Mouse (Mus musculus): ENCODE measurements around the gene Sh3glb1. TPM values are rescaled to one million over a fixed set of nuclear protein-coding genes. Genes with fewer than 3 reads are reported as not detected.

The Sh3glb1 gene
- polyA plus RNA-seq, 1 experiment = 253 TPM

DNA sequence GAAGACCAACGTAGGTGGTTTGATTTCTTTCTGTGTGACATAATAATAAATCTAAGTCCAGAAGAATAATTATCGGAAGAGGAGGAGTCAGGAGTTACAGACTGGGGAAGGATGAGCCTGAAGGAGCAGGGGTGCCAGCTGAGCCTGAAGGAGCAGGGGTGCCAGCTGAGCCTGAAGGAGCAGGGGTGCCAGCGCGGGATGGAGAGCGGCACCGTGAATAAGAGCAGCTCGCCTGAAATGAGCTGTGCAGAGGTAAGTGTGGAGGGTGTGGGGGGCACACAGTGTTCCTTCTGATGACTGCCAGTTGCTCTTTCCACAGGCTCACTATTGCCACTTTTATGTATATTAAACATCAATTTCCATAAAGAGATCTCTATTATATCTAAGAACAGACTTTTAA, 5.1 kb downstream of the Sh3glb1 start:
- Histone ChIP-seq H3K27ac (ENCODE audit: insufficient read depth, low read length) (no peak overlapping the region), H3K4me1 (ENCODE audit: control insufficient read depth, insufficient read depth, low read length) (peaks cover 4% of the 10 kb centered on the region), H3K4me3 (ENCODE audit: insufficient read depth, low read length) (no peak overlapping the region)
- TF ChIP-seq CTCF (IDR thresholded peaks at IDR 0.05; ENCODE audit: borderline replicate concordance, insufficient read depth, low read length) = no peak
- TF ChIP-seq POLR2A (IDR thresholded peaks at IDR 0.05; ENCODE audit: low read depth, low read length) = no peak

GRCm38 (mm10) chr3:144714606-144715005, 5.5 kb downstream of the Sh3glb1 start:
- no peak for TF ChIP-seq POLR2A (IDR thresholded peaks at IDR 0.05; ENCODE audit: low read depth, low read length)
- TF ChIP-seq CTCF (IDR thresholded peaks at IDR 0.05; ENCODE audit: borderline replicate concordance, insufficient read depth, low read length) = no peak
- Histone ChIP-seq H3K4me3 (ENCODE audit: insufficient read depth, low read length) (no peak overlapping the region), H3K4me1 (ENCODE audit: control insufficient read depth, insufficient read depth, low read length) (peaks cover 4% of the 10 kb centered on the region), H3K27ac (ENCODE audit: insufficient read depth, low read length) (no peak overlapping the region)

GRCm38 (mm10) chr3:144714126-144714525, 6.0 kb downstream of the Sh3glb1 start:
- Histone ChIP-seq H3K4me1 (ENCODE audit: control insufficient read depth, insufficient read depth, low read length) (peaks cover 4% of the 10 kb centered on the region), H3K4me3 (ENCODE audit: insufficient read depth, low read length) (no peak overlapping the region), H3K27ac (ENCODE audit: insufficient read depth, low read length) (no peak overlapping the region)
- TF ChIP-seq CTCF (IDR thresholded peaks at IDR 0.05; ENCODE audit: borderline replicate concordance, insufficient read depth, low read length) = no peak
- no peak for TF ChIP-seq POLR2A (IDR thresholded peaks at IDR 0.05; ENCODE audit: low read depth, low read length)

DNA sequence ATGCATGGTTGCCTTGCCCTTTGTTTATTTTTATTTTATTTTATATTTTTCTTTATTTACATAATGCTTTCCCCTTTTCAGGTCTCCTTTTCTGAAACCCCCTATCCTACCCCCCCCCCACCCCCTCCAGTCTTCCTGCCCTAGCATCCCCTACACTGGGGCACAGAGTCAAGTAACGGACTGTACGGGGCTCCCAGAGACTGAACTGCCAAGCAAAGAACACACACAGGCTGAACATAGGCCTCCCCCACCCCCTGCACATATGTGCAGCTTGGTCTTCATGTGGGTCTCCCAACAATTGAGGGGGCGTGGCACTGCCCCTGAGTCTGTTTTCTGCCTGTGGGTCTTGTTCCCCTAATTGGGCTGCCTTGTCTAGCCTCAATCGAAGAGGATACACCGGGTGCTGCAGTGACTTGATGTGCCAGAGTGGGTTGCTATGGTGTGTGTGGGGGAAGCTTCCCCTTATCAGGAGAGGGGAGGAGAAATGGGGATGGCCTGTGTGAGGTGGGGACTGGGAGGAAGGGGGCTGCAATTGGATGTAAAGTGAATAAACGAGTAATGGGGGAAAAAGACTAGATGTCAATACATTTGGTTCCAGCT, 8.4 kb downstream of the Sh3glb1 start:
- no peak overlapping the region for H3K27ac ChIP-seq (ENCODE audit: insufficient read depth, low read length)
- TF ChIP-seq POLR2A (IDR thresholded peaks at IDR 0.05; ENCODE audit: low read depth, low read length) = no peak
- TF ChIP-seq CTCF (IDR thresholded peaks at IDR 0.05; ENCODE audit: borderline replicate concordance, insufficient read depth, low read length) = no peak
- H3K4me3 ChIP-seq (ENCODE audit: insufficient read depth, low read length) = no peak overlapping the region
- peaks cover 7% of the 10 kb centered on the region for H3K4me1 ChIP-seq (ENCODE audit: control insufficient read depth, insufficient read depth, low read length)

GRCm38 (mm10) chr3:144708612-144709011, 11.5 kb downstream of the Sh3glb1 start:
- no peak overlapping the region for H3K4me3 ChIP-seq (ENCODE audit: insufficient read depth, low read length)
- TF ChIP-seq POLR2A (IDR thresholded peaks at IDR 0.05; ENCODE audit: low read depth, low read length) = no peak
- no peak for TF ChIP-seq CTCF (IDR thresholded peaks at IDR 0.05; ENCODE audit: borderline replicate concordance, insufficient read depth, low read length)

GRCm38 (mm10) chr3:144703959-144704358, 16.2 kb downstream of the Sh3glb1 start:
- Histone ChIP-seq H3K4me1 (ENCODE audit: control insufficient read depth, insufficient read depth, low read length) (peaks cover 3% of the 10 kb centered on the region; the same call in 1 of the 2 replicates), H3K27ac (ENCODE audit: insufficient read depth, low read length) (no peak overlapping the region), H3K4me3 (ENCODE audit: insufficient read depth, low read length) (no peak overlapping the region)
- TF ChIP-seq POLR2A (IDR thresholded peaks at IDR 0.05; ENCODE audit: low read depth, low read length) (no peak), CTCF (IDR thresholded peaks at IDR 0.05; ENCODE audit: borderline replicate concordance, insufficient read depth, low read length) (no peak)

More at GRCm38 (mm10) chr3:144708612-144709011, 11.5 kb downstream of the Sh3glb1 start:
- H3K4me1 ChIP-seq (ENCODE audit: control insufficient read depth, insufficient read depth, low read length) = peaks cover 3% of the 10 kb centered on the region; the same call in 1 of the 2 replicates
- H3K27ac ChIP-seq (ENCODE audit: insufficient read depth, low read length) = no peak overlapping the region

GRCm38 (mm10) chr3:144698790-144699433, 21.2 kb downstream of the Sh3glb1 start:
- H3K27ac ChIP-seq (ENCODE audit: insufficient read depth, low read length) = no peak overlapping the region
- H3K4me3 ChIP-seq (ENCODE audit: insufficient read depth, low read length) = no peak overlapping the region
- TF ChIP-seq POLR2A (IDR thresholded peaks at IDR 0.05; ENCODE audit: low read depth, low read length) (no peak), CTCF (IDR thresholded peaks at IDR 0.05; ENCODE audit: borderline replicate concordance, insufficient read depth, low read length) (no peak)
- H3K4me1 ChIP-seq (ENCODE audit: control insufficient read depth, insufficient read depth, low read length) = peaks cover 3% of the 10 kb centered on the region; the same call in 1 of the 2 replicates

GRCm38 (mm10) chr3:144697942-144698341, 22.2 kb downstream of the Sh3glb1 start:
- H3K27ac ChIP-seq (ENCODE audit: insufficient read depth, low read length) = no peak overlapping the region
- TF ChIP-seq CTCF (IDR thresholded peaks at IDR 0.05; ENCODE audit: borderline replicate concordance, insufficient read depth, low read length) = no peak
- peaks cover 3% of the 10 kb centered on the region; the same call in 1 of the 2 replicates for H3K4me1 ChIP-seq (ENCODE audit: control insufficient read depth, insufficient read depth, low read length)

DNA sequence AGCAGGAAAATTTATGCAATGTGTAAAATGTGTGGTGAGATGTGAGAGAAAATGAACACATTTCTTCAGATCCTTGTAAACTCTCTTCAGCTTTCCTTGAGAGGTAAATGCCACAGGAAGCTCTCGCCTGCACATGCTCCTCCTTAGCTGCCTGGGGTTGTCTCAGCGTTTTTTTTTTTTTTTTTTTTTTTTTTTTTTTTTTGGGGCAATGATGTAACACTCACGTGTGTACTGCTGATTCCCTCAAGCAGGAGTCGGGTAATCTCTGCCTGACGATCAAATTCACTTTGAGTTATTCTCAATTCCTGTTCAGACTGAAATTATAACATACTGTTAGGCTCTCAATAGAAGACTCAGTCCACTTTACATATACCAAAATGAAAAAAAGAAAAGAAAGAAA, 23.0 kb downstream of the Sh3glb1 start:
- Histone ChIP-seq H3K27ac (ENCODE audit: insufficient read depth, low read length) (no peak overlapping the region), H3K4me3 (ENCODE audit: insufficient read depth, low read length) (no peak overlapping the region), H3K4me1 (ENCODE audit: control insufficient read depth, insufficient read depth, low read length) (peaks cover 3% of the 10 kb centered on the region; the same call in 1 of the 2 replicates)
- TF ChIP-seq POLR2A (IDR thresholded peaks at IDR 0.05; ENCODE audit: low read depth, low read length) = no peak
- no peak for TF ChIP-seq CTCF (IDR thresholded peaks at IDR 0.05; ENCODE audit: borderline replicate concordance, insufficient read depth, low read length)

More at GRCm38 (mm10) chr3:144697942-144698341, 22.2 kb downstream of the Sh3glb1 start:
- no peak overlapping the region for H3K4me3 ChIP-seq (ENCODE audit: insufficient read depth, low read length)

GRCm38 (mm10) chr3:144694941-144695340, 25.2 kb downstream of the Sh3glb1 start:
- no peak for TF ChIP-seq CTCF (IDR thresholded peaks at IDR 0.05; ENCODE audit: borderline replicate concordance, insufficient read depth, low read length)
- TF ChIP-seq POLR2A (IDR thresholded peaks at IDR 0.05; ENCODE audit: low read depth, low read length) = no peak
- Histone ChIP-seq H3K4me3 (ENCODE audit: insufficient read depth, low read length) (no peak overlapping the region), H3K27ac (ENCODE audit: insufficient read depth, low read length) (peak overlapping the region; percentile 14; the same call in 1 of the 2 replicates), H3K4me1 (ENCODE audit: control insufficient read depth, insufficient read depth, low read length) (peaks cover 3% of the 10 kb centered on the region; the same call in 1 of the 2 replicates)

All from embryonic fibroblast, embryonic 13.5 days (primary cell).